Mouse (Mus musculus) limb, embryonic 12.5 days (tissue): ENCODE measurements around the gene Unc13b. TPM values are rescaled to one million over a fixed set of nuclear protein-coding genes. Genes with fewer than 3 reads are reported as not detected.

Experiments
- ATAC-seq: fragments of 200-750 bp; cut with Nextera tagmentation; 2 replicates; pipeline ENCODE4 v1.8.0; 2017; ENCODE audit warnings: low read depth, moderate TSS enrichment; ENCODE audit not compliant: insufficient number of reproducible peaks, insufficient read depth, low FRiP score, low TSS enrichment
- H3K27ac ChIP-seq: fragments of 300-500 bp; sonication (generic); 2 replicates; pipeline ENCODE4 v1.5.1; 2016; ENCODE audit warnings: mild to moderate bottlenecking, moderate library complexity
- H3K27me3 ChIP-seq: fragments of 300-500 bp; sonication (generic); 2 replicates; pipeline ENCODE4 v1.6.1; 2016; ENCODE audit warnings: mild to moderate bottlenecking, moderate library complexity
- H3K36me3 ChIP-seq: fragments of 300-500 bp; sonication (generic); 2 replicates; pipeline ENCODE4 v1.6.1; 2016; ENCODE audit warnings: mild to moderate bottlenecking, moderate library complexity
- H3K4me1 ChIP-seq: fragments of 300-500 bp; sonication (generic); replicated peaks from 2 replicates; pipeline ENCODE4 v1.6.1; 2016
- H3K4me2 ChIP-seq: fragments of 300-500 bp; sonication (generic); 2 replicates; pipeline ENCODE4 v1.6.1; 2016; ENCODE audit warnings: mild to moderate bottlenecking, moderate library complexity
- H3K4me3 ChIP-seq: fragments of 300-500 bp; sonication (generic); replicated peaks from 2 replicates; pipeline ENCODE4 v1.5.1; 2016; ENCODE audit warnings: mild to moderate bottlenecking
- H3K9ac ChIP-seq: fragments of 300-500 bp; sonication (generic); replicated peaks from 2 replicates; pipeline ENCODE4 v1.6.1; 2016; ENCODE audit warnings: mild to moderate bottlenecking, moderate library complexity
- H3K9me3 ChIP-seq: fragments of 300-500 bp; sonication (generic); 2 replicates; pipeline ENCODE4 v1.6.1; 2016; ENCODE audit warnings: mild to moderate bottlenecking, moderate library complexity
- WGBS: fragments of 180-500 bp; shearing (Covaris S2); methylation state at CpG from one replicate; pipeline ENCODE4 v1.1.7; 2016; 5-methylcytosine and 5-hydroxymethylcytosine counted together
- polyA plus RNA-seq: library from polyadenylated mRNA; unstranded; fragments of >200 nt; fragmentation: Nextera tagmentation; extraction: Ambion mirVana; gene quantifications from 2 replicates; pipeline ENCODE4 v1.2.1, GENCODE M21; 2016

The Unc13b gene
- polyA plus RNA-seq, 1 experiment from 2014 or later: 3.5 TPM

DNA sequence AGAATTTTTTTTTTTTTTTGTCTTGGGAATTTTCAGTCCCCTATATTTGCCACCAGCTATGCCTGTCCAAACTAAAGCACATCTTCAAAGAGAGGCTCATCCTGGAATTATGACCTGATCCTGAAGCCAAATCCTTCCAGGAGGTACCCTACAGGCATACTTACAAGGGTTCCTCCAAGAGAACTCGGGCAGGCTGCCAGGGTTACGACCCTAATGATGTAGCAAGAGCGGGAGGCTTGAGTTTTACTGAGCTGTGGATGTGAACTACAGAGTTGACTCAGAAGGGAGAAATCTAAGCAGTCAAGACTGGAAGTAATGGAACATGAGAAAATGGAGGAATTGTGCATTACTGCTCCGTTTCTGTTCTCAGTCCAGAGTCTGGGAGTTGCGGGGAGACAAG, 201.3 kb downstream of the Unc13b start:
- ATAC-seq: no peak
- 50% methylated on average over 5 of the region's 5 CpGs for WGBS
- H3K27ac ChIP-seq: no peak overlapping the region; the same call in 1 of the 2 replicates
- H3K4me1 ChIP-seq: peaks cover 21% of the 10 kb centered on the region
- no peak overlapping the region for H3K9ac ChIP-seq
- no peaks in the 10 kb centered on the region for H3K36me3 ChIP-seq
- H3K4me3 ChIP-seq: no peak overlapping the region
- H3K9me3 ChIP-seq: no peaks in the 10 kb centered on the region
- no peak overlapping the region for H3K4me2 ChIP-seq
- no peaks in the 10 kb centered on the region for H3K27me3 ChIP-seq

DNA sequence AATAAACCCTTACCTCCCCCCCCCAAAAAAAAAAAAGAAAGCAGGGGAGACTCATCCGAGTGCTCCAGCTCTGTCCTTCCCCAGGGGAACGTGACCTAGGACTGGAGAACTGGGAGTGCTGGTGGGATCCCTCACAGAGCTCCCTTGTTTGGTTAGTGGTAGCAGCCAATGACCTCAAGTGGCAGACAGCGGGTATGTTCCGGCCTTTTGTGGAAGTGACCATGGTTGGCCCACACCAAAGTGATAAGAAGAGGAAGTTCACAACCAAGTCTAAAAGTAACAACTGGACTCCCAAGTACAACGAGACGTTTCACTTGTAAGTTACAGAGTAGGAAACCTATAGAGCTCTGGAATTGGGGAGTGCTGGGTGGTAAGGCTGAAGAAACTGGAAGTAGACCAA, 204.1 kb downstream of the Unc13b start:
- H3K9me3 ChIP-seq: no peaks in the 10 kb centered on the region
- no peak overlapping the region for H3K9ac ChIP-seq
- peaks cover 25% of the 10 kb centered on the region for H3K4me1 ChIP-seq
- no peak overlapping the region for H3K4me3 ChIP-seq
- WGBS: 92% methylated on average over 6 of the region's 6 CpGs
- ATAC-seq: no peak
- H3K27ac ChIP-seq: no peak overlapping the region
- H3K4me2 ChIP-seq: no peak overlapping the region
- no peaks in the 10 kb centered on the region for H3K36me3 ChIP-seq
- no peaks in the 10 kb centered on the region for H3K27me3 ChIP-seq

DNA sequence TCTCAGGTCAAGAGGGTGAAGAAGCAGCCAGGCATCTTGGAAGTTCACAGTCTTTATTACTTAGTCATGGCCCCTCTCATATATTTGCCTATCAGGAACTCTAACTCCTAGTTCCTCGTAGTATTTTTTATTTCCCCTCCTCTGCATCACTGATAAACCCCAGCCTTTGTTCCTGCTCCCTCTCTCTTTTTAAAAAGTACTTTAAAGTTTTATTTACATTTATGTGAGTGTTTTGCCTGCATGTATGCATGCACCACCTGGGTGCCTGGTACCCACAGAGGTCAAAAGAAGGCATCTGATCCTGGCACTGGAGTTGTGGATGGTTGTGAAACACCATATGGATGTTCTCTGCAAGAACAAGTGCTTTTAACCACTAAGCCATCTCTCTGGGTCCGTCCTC, 207.4 kb downstream of the Unc13b start:
- H3K27ac ChIP-seq: no peak overlapping the region
- 0 out of 2 replicates have a peak, but pooled peaks cover 4% of the 10 kb centered on the region for H3K4me1 ChIP-seq
- no peaks in the 10 kb centered on the region for H3K9me3 ChIP-seq
- H3K27me3 ChIP-seq: no peaks in the 10 kb centered on the region
- no peak overlapping the region for H3K9ac ChIP-seq
- WGBS: 61% methylated on average over 2 of the region's 2 CpGs
- no peak overlapping the region for H3K4me3 ChIP-seq
- H3K4me2 ChIP-seq: 0 out of 2 replicates have a peak overlapping the region, but pooled peaks have one; percentile 63
- no peaks in the 10 kb centered on the region for H3K36me3 ChIP-seq
- ATAC-seq: no peak

DNA sequence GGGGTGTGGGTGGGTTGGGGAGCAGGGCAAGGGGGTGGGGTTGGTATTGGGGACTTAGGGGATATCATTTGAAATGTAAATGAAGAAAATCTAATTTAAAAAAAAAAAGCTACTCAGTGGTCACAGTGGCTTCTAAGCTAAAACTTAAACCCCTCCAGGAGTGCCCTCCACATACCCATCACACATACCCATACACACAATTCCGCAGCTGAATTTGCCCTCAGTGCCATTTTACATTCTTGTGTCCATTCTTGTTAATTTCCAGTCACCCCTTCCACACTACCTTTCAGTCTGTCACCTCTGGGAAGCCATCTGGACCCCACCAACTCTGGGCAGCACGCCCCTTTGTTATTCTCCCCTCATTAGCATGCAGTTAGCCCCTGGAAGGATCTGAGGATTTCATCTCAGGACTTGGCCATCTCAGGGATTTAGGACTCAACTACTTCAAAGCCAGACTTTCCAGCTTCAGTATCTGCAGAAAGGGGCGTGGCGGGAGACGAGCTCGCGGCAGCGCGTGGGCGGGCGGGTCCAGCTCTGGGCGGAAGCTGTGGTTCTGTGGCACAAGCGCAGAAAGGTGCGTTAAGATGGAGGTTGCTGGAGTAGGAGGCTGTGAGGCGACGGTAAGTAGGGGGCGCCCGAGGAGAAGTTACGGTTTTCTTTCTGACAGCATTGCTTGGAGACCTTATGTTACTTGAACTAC, 208.0 kb downstream of the Unc13b start, which contains the start of gene Atp8b5:
Atp8b5 (plus strand) TSS at position 537 of the 700 bp plus-strand sequence.
- WGBS: 1% methylated on average over 19 of the region's 19 CpGs
- Histone ChIP-seq H3K27me3 (no peaks in the 10 kb centered on the region), H3K36me3 (no peaks in the 10 kb centered on the region), H3K4me2 (peak within 1 kb of the TSS; percentile 63), H3K9me3 (no peaks in the 10 kb centered on the region), H3K27ac (no peak within 1 kb of the TSS), H3K4me3 (peak within 1 kb of the TSS; percentile 44), H3K9ac (peak within 1 kb of the TSS; percentile 58), H3K4me1 (0 out of 2 replicates have a peak, but pooled peaks cover 4% of the 10 kb centered on the region)
- peak; percentile 90 for ATAC-seq

DNA sequence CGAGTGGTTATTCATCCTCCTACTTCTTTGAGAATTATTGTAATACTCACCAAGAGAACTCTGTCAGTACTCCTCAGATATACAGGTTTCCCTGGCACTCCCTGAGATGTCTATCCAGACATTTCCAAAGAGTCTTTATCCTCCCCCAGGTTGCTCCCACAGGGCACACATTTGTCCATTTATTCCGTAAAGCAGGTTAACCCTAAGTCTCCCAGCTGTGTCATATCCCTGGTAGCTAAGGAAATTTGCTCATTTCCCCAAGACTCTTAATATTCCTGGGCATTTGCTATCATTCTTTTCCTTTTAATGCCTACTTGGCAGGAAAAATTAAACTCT, 208.5 kb downstream of the Unc13b start:
- ATAC-seq: peak; percentile 20; the same call in 1 of the 2 replicates
- no peak overlapping the region for H3K27ac ChIP-seq
- whole genome bisulfite sequencing: 15% methylated on average over 2 of the region's 2 CpGs
- H3K4me1 ChIP-seq: 0 out of 2 replicates have a peak, but pooled peaks cover 4% of the 10 kb centered on the region
- peak overlapping the region; percentile 63 for H3K4me2 ChIP-seq
- H3K9me3 ChIP-seq: no peaks in the 10 kb centered on the region
- H3K9ac ChIP-seq: peak overlapping the region; percentile 58
- no peaks in the 10 kb centered on the region for H3K36me3 ChIP-seq
- peak overlapping the region; percentile 44 for H3K4me3 ChIP-seq
- no peaks in the 10 kb centered on the region for H3K27me3 ChIP-seq

DNA sequence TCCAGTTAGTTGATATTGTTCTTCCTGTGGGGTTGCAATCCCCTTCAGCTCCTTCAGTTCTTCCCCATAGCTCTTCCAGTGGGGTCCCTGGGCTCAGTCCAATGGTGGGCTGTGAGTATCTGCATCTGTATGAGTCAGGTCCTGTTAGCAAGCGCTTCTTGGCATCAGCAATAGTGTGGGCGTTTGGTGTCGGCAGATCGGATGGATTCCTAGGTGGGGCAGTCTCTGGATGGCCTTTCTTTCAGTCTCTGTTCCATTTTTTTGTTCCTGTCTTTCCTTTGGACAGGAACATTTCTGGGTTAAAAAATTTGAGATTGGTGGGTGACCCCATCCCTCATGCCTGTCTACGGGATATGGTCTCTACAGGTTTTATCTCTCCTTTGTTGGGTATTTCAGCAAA, 226.7 kb downstream of the Unc13b start:
- WGBS: 92% methylated on average over 5 of the region's 5 CpGs

DNA sequence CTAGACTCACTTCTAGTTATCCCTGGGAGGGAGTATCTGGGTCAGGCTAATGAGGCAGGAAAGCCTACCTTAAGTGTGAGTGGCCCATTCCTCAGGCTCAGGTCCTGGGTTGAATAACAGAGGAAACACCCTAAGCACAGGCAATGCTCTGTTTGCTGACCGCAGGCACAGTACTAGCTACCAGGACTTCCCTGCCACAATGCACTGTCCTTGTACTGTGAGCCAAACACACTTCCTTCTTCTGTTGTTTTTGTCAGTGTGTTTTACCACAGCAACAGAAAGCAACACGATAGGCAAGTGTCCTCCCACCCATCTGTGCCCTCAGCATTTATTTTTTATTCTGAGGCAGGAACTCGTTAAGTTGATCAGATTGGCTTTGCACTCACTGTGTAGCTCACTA, 228.6 kb downstream of the Unc13b start:
- Histone ChIP-seq H3K4me2 (no peak overlapping the region), H3K27me3 (no peaks in the 10 kb centered on the region), H3K4me1 (no peaks in the 10 kb centered on the region), H3K27ac (no peak overlapping the region), H3K9ac (no peak overlapping the region), H3K9me3 (no peaks in the 10 kb centered on the region), H3K36me3 (no peaks in the 10 kb centered on the region), H3K4me3 (no peak overlapping the region)
- WGBS: 72% methylated on average over 3 of the region's 3 CpGs
- no peak for ATAC-seq

More for the DNA sequence above, 226.7 kb downstream of the Unc13b start:
- Histone ChIP-seq H3K4me2 (no peak overlapping the region), H3K9ac (no peak overlapping the region), H3K27me3 (no peaks in the 10 kb centered on the region), H3K9me3 (no peaks in the 10 kb centered on the region), H3K4me1 (no peaks in the 10 kb centered on the region), H3K4me3 (no peak overlapping the region), H3K36me3 (no peaks in the 10 kb centered on the region), H3K27ac (no peak overlapping the region)
- no peak for ATAC-seq

DNA sequence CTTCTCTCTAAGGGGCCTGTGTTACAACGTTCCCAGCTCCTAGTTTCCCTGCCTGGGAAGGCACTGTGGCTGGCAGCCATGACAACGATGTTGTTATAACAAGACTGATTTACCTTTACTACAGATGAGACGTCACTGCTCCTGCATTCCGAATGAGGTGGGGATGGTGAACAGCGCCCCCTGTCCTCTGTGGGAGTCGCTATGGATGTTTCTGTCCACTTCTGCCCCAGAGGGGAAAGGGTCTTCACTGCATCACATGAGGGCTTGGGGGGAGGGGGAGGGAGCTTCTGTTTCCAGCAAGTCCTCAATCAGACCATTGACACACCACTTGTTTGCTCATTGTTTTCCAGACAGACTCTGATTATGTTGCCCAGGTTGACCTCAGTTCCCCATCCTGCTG, 235.2 kb downstream of the Unc13b start:
- no peak overlapping the region for H3K27ac ChIP-seq
- H3K4me3 ChIP-seq: no peak overlapping the region
- ATAC-seq: no peak
- no peak overlapping the region for H3K4me2 ChIP-seq
- H3K27me3 ChIP-seq: no peaks in the 10 kb centered on the region
- no peak overlapping the region for H3K9ac ChIP-seq
- no peaks in the 10 kb centered on the region for H3K36me3 ChIP-seq
- WGBS: 29% methylated on average over 6 of the region's 6 CpGs
- H3K4me1 ChIP-seq: no peaks in the 10 kb centered on the region
- H3K9me3 ChIP-seq: no peaks in the 10 kb centered on the region

DNA sequence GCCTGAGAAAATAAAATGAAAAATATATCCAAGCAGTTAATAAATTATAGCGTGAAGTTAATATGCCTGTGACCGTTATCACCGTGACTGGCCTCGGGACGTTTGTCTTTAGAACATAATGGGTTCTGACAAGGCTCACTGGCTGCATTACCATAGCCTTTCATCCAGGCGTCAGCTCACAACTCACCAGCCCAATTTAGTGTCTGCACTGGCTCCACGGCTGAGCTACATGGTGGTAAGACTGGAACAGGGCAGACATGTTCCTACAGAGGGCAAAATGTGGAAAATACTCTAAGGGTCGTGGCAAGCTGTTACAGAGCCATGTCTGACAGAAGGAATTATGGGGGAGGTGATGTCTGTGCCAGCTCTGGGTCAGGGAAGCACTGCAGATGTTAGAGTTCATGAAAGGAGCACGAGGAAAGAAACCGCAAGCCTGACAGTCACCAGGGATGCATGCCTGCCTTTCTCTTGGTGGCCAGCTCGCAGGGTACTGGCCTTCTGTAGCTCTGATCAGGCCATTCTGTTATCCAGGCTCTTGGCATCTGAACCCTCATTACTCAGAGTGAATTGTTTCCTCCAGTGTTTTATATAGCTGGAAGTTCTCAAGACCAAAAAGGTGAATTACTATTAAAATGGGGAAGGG, 251.1 kb downstream of the Unc13b start:
- Histone ChIP-seq H3K4me1 (peaks cover 4% of the 10 kb centered on the region; the same call in 1 of the 2 replicates), H3K36me3 (no peaks in the 10 kb centered on the region), H3K27ac (0 out of 2 replicates have a peak overlapping the region, but pooled peaks have one; percentile 23), H3K27me3 (no peaks in the 10 kb centered on the region), H3K4me2 (no peak overlapping the region), H3K9ac (no peak overlapping the region), H3K9me3 (no peaks in the 10 kb centered on the region), H3K4me3 (no peak overlapping the region)
- no peak for ATAC-seq
- WGBS: 39% methylated on average over 11 of the region's 11 CpGs
